Mouse (Mus musculus): ENCODE measurements at regions not wholly inside any gene's neighbourhood (a gene's known extent, or its start where the extent isn't known, plus 50 kb on each side); places are given as distances from the start of the nearest gene placed in this dataset.

- TF ChIP-seq CTCF (IDR thresholded peaks at IDR 0.05; ENCODE audit: low read depth, low read length): no peak
- no peak for TF ChIP-seq POLR2A (IDR thresholded peaks at IDR 0.05; ENCODE audit: extremely low read depth, insufficient read depth, low read length)
Measured at GRCm38 (mm10) chr6:37773294-37773693, 97.3 kb upstream of the Trim24 start.

All from liver, adult 2 months (tissue).